Mouse (Mus musculus) neutrophil, adult 59 days (primary cell): Measurements from ENCODE around the gene Pld6. TPM values are rescaled to one million over a fixed set of nuclear protein-coding genes. Genes with fewer than 3 reads are reported as not detected.

Experiments
- total RNA-seq, 2 experiments: library from RNA; stranded (reverse); gene quantifications; 1 replicate in 1 of 2; 2 replicates in 1 of 2; pipeline ENCODE4 v1.2.4; 2023

Pld6 gene
- total RNA-seq: under 1 TPM in 1 of 2 experiments, not detected in 1; 0.33 TPM

GRCm38 (mm10) chr11:59787199-59787781 is at the start of gene Pld6:
Pld6 (minus strand) TSS chr11:59787645.

DNA sequence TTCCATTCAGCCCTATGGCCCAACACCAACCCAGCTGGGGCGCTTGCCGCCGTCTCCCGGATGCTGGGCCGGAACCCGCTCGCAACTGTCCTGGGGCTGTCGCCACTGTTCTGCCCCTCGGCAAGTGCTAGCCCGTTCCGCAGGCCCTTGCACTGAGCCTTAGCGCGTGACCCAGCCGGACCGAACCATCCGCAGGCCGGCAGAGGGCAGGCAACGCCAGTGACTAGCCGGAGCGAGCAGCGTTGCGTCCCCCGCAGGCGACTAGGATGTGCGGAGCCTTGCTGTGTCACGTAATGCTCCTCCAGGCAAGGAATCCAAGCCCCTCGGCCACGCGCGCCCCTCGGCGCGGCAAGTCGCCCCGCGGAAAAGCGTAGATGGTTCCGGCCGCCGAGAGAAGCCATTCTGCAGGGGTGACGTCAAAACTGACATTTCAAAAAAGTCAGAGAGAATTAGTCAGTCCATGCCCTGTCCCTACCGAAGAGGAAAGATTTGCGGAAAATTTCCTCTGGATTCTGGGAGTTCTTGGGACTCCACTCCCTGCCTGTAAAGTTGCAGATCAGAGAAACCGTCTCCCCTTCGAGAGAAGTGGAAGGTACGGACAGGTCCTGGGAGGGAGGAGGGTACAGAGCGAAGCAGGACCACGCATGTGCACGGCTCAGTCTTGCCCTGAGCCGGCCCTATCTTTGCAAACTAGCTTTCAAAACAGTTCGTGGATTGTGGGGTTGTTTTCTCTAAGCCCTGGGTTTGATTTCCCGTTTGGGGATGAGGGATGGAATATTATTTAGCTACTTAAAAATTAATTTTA is 22.4 kb upstream of the Pld6 start, which contains the start of gene Flcn:
Flcn (minus strand) TSS at position 347 of the 805 bp plus-strand sequence.

Other genes starting within 250 kb of the Pld6 start
- gene Nlrp3, start 246.1 kb downstream of the Pld6 start, total RNA-seq: 100 to 1,000 TPM; 302 to 343 TPM
- gene Olfr222, start 211.4 kb downstream of the Pld6 start, total RNA-seq: not detected
- not detected for gene Olfr223, start 194.4 kb downstream of the Pld6 start, total RNA-seq
- gene Mprip, start 126.3 kb downstream of the Pld6 start, total RNA-seq: 10 to 100 TPM; 47.2 to 49.8 TPM
- 10 to 100 TPM; 36.0 to 52.2 TPM for gene Flcn, start 22.4 kb upstream of the Pld6 start, total RNA-seq
- 1 to 10 TPM; 5.4 to 7.2 TPM for gene Nt5m, start 51.8 kb upstream of the Pld6 start, total RNA-seq
- 10 to 100 TPM; 47.1 to 51.5 TPM for gene Cops3, start 52.2 kb upstream of the Pld6 start, total RNA-seq
- 1 to 10 TPM; 5.2 to 6.6 TPM for gene Med9, start 160.6 kb upstream of the Pld6 start, total RNA-seq
- under 1 TPM in 1 of 2 experiments, not detected in 1; 0.22 TPM for gene Rasd1, start 177.3 kb upstream of the Pld6 start, total RNA-seq